Mouse (Mus musculus) large intestine, adult 2 months (tissue): ENCODE measurements around the gene Mapk3. TPM values are rescaled to one million over a fixed set of nuclear protein-coding genes. Genes with fewer than 3 reads are reported as not detected.
A peak's percentile ranks its signal among the peaks of the same experiment; 100 is the strongest.

ENCODE experiments used
- DNase-seq: peaks from one replicate; pipeline ENCODE4 v3.0.0-alpha.2; 2012; ENCODE audit warnings: low read depth, low spot score
- WGBS: fragments of 180-500 bp; shearing (Covaris S2); methylation state at CpG from one replicate; pipeline ENCODE4 v1.1.7; 2018; 5-methylcytosine and 5-hydroxymethylcytosine counted together
- polyA plus RNA-seq: library from polyadenylated mRNA; depleted of rRNA; stranded (reverse); fragments of >200 nt; gene quantifications from 2 replicates; pipeline ENCODE4 v1.2.3, GENCODE M21; 2012

Mapk3 gene
- polyA plus RNA-seq, 1 experiment = 498 TPM

DNA sequence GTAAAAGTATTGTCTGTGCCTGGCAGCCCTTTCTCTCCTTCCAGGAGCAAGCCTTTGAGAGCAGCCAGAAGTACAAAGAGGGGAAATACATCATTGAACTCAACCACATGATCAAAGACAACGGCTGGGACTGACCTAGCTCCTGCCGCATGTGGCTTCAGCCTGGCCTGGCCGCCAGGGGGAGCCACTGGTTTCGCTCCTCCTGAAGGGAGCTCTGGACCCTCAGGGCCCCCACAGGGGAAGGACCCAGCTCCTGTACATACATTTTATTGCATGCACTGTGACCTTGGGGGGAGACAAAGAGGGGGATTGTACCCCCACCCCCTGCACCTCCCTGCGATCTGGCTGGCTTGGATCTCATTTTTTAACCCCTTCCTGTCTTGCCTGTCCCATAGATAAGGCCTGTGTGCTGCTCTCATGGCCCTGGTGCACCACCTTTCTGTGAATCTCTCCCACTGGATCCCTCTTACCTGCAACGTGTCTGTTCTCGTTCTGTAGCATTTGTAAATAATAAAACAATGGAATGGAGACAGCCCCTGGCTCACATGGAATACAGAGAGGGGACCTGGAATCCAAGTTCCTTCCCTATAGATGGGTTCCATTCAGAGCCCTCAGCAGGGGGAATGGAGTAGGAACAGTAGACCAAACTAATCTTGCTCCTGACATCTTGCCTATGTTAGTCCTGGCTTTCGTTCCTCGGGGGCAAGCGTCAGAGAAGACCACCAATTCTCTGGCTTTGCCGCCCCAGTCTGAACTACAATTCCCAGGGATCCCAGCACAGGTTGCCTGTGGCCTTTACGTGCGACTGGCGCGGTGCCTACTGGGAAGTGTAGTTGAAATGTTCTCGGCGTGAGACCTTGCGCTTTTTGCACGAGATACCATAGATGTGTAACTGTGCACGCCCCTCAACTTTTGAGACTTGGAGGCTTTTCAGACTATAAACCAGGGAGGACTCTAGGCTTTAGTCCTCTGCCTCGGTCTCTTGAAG, 20.9 kb downstream of the Mapk3 start:
- 3% methylated on average over 21 of the region's 21 CpGs for WGBS
- DNase-seq = no peak

- no peak for DNase-seq
- WGBS = 13% methylated on average over 22 of the region's 22 CpGs
Measured at GRCm38 (mm10) chr7:126780971-126781635, 21.7 kb downstream of the Mapk3 start, which contains the start of gene Tbx6. Gene Tbx6 (plus strand): TSS chr7:126781483.

- WGBS = 67% methylated on average over 11 of the region's 11 CpGs
- no peak for DNase-seq
Measured at GRCm38 (mm10) chr7:126781661-126782370, 22.4 kb downstream of the Mapk3 start.

GRCm38 (mm10) chr7:126782693-126783092, 23.3 kb downstream of the Mapk3 start:
- no peak for DNase-seq
- 73% methylated on average over 13 of the region's 13 CpGs for WGBS

GRCm38 (mm10) chr7:126784469-126784868, 25.1 kb downstream of the Mapk3 start:
- no peak for DNase-seq
- WGBS = 80% methylated on average over 7 of the region's 7 CpGs

- no peak for DNase-seq
- WGBS = 73% methylated on average over 4 of the region's 4 CpGs
Measured at GRCm38 (mm10) chr7:126785056-126785455, 25.7 kb downstream of the Mapk3 start.

- DNase-seq = no peak
- 91% methylated on average over 14 of the region's 14 CpGs for WGBS
Measured at GRCm38 (mm10) chr7:126786142-126786541, 26.7 kb downstream of the Mapk3 start.

- WGBS = 81% methylated on average over 4 of the region's 4 CpGs
- no peak for DNase-seq
Measured at GRCm38 (mm10) chr7:126789141-126789540, 29.7 kb downstream of the Mapk3 start.

DNA sequence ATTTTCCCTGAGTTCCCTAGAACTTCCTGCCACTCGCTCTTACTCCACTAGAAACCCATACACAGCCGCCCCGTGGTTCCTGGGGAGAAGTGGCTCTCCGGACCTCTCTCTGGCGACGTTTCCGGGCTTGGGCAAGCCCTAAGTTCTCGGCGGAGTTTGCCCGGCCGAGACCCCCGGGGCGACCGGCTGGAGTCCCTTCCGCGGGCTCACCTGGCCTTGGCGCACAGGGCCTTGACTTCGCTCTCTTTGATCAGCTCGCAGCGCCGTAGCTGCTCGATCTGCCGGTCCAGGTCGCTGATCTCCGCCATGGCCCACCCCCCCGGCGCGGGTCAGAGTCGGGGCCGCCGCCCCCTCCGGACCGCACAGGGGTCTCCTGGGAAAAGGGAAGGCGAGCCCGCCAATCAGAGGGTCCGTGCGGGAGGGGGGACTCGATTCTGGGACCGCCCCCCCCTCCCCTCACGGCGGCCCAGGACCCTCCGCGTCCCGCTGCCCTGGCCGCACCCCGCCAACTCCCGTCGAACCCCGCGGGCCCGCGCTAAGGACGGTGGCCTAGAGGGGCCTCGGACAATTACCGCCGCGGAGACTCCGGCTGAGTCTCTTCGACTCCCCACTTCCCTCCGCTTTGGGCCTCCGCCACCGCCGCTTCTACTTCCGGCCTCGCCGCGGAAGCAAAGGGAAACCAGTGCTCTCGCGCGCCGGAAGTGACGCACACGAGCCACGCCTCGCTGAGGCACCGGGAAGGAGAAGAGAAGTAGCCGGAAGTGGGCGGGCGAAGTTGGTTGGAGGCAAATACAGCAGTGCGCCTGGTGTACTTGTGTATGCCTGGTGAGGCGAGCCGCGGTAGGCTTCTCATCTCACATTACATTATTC, 32.7 kb downstream of the Mapk3 start, which contains the start of gene Ppp4c:
Ppp4c (minus strand) TSS at position 646 of the 870 bp plus-strand sequence.
- peak; percentile 92 for DNase-seq
- under 1% methylated on average over 79 of the region's 83 CpGs for WGBS

DNA sequence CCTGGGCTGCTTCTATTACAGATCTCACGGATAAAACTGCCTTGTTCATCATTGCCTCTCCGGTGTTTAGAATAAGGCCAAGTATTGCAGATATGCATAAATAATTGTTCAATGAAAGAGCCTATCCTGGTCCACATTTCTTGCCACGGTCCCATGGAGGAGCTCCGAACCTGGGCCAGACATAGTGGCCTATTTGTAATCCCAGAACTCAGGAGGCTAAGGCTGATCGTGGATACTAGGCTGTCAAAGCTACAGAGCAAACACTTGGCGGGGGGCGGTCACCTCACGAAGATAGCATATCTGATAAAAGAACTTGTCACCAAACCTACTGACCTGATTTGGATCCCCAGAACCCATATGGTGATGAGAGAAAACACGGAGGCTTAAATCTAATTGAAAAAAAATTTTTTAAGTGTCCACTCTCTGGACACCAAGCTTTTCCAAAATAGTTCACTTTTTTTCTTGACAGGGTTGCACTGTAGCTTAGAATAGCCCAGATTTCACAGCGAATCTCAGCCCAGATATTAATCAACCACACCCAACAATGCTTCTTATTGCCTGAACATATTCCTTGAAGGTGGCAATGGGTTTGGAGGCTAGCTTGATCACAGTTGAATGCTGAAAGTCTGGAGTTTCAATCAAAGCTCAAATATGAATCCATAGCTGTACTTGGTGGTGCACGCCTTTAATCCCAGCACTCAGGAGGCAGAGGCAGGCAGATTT, 33.5 kb downstream of the Mapk3 start:
- DNase-seq = no peak
- WGBS = 19% methylated on average over 11 of the region's 11 CpGs

- WGBS = 74% methylated on average over 4 of the region's 4 CpGs
- no peak for DNase-seq
Measured at GRCm38 (mm10) chr7:126793456-126794270, 34.3 kb downstream of the Mapk3 start.

DNA sequence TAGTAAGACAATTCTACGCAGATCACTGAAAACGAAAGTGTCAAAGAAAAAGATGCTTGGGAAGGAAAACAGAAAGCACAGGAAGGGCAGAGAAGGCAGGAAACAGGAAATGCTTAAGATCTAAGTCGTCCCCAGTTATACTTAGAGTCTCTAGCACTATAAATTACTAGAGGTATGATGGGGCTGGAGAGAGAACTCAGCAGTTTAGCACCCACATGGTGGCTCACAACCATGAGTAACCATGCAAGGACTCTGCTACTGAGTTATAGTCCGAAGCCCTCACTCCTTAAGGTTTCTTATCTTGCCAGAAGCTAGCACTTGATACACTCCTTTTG, 34.8 kb downstream of the Mapk3 start:
- no peak for DNase-seq
- WGBS = 65% methylated on average over 4 of the region's 4 CpGs

GRCm38 (mm10) chr7:126795387-126796317, 36.3 kb downstream of the Mapk3 start:
- DNase-seq = no peak
- WGBS = 84% methylated on average over 16 of the region's 16 CpGs

- WGBS = 61% methylated on average over 8 of the region's 8 CpGs
Measured at GRCm38 (mm10) chr7:126796350-126796932, 37.0 kb downstream of the Mapk3 start.

DNA sequence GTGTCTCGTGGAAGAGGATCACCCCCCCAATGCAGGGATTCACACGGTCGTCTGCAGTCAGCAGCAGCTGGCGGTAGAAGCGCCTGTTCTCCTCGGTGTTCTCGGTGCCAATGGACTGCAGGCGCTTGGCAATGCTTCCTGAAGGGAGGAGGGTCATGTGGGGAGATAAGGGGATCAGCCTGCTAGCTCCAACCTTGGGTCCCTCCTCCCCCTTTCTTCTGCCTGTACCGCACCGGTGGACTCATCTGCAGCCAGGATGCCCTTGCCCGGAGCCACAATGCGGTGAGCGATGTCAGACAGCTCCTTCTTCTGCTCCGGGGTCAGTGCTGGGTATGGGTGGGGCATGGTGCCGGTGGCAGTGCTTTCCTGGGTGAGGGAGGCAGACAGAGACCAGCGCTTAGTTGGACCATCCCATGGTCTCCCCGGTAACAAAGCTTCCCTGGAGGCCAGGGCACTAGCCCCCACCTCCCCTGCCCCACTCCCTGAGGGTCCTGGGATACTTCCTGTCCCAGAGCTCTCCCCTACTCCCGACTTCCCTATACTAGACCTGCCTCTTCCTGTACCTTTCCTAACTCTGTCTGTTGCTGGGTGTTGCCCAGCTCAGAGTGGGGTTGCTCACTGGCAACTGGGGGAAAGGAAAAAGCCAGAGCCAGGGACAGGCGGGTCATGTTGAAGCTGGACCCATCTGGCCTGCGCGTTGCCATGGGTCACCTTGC, 38.2 kb downstream of the Mapk3 start, which contains the start of gene Fam57b:
Fam57b (plus strand) TSS at position 258 of the 716 bp plus-strand sequence.
- DNase-seq = no peak
- 8% methylated on average over 21 of the region's 21 CpGs for WGBS

More at GRCm38 (mm10) chr7:126796350-126796932, 37.0 kb downstream of the Mapk3 start:
- no peak for DNase-seq
